Mouse (Mus musculus): ENCODE data around the gene Col7a1. TPM values are rescaled to one million over a fixed set of nuclear protein-coding genes. Genes with fewer than 3 reads are reported as not detected.
A peak's percentile ranks its signal among the peaks of the same experiment; 100 is the strongest.

Col7a1 gene
- polyA plus RNA-seq, 1 experiment from 2014 or later: 0.31 TPM

- 84% methylated on average over 13 of the region's 13 CpGs for WGBS (ENCODE audit: insufficient replicate concordance)
- Histone ChIP-seq H3K27ac (no peak overlapping the region), H3K4me1 (peaks cover 12% of the 10 kb centered on the region; the same call in 1 of the 2 replicates), H3K4me3 (no peak overlapping the region), H3K9ac (no peak overlapping the region), H3K4me2 (no peak overlapping the region), H3K27me3 (replicated peaks) (peaks cover 25% of the 10 kb centered on the region), H3K36me3 (peaks cover 66% of the 10 kb centered on the region), H3K9me3 (replicated peaks) (no peaks in the 10 kb centered on the region)
- ATAC-seq: no peak
Measured at GRCm38 (mm10) chr9:108949231-108949966, 4.0 kb upstream of the Col7a1 start.

- WGBS (ENCODE audit: insufficient replicate concordance): 88% methylated on average over 9 of the region's 9 CpGs
- ATAC-seq: no peak
- no peak overlapping the region for H3K27ac ChIP-seq
Measured at GRCm38 (mm10) chr9:108949967-108950728, 3.2 kb upstream of the Col7a1 start.

DNA sequence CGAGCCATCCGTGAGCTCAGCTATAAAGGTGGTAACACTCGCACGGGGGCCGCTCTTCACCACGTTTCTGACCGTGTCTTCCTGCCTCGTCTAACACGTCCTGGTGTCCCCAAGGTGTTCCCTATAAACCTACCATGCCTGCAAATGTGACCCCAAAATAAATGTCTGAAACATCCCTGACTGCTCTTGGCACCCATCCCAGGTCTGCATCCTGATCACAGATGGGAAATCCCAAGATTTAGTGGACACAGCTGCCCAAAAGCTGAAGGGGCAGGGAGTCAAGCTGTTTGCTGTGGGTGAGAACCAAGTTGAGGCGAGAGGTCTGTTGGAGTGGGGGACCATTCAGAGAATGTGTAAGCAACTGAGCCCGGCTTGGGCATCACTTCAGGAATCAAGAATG, 1.9 kb downstream of the Col7a1 start:
- no peak overlapping the region for H3K4me2 ChIP-seq
- H3K9me3 ChIP-seq (replicated peaks): no peaks in the 10 kb centered on the region
- peaks cover 49% of the 10 kb centered on the region for H3K27me3 ChIP-seq (replicated peaks)
- WGBS (ENCODE audit: insufficient replicate concordance): 76% methylated on average over 11 of the region's 11 CpGs
- no peak overlapping the region for H3K4me3 ChIP-seq
- H3K4me1 ChIP-seq: no peaks in the 10 kb centered on the region
- peaks cover 7% of the 10 kb centered on the region for H3K36me3 ChIP-seq
- H3K9ac ChIP-seq: no peak overlapping the region
- no peak overlapping the region for H3K27ac ChIP-seq
- ATAC-seq: no peak

More at GRCm38 (mm10) chr9:108949967-108950728, 3.2 kb upstream of the Col7a1 start:
- H3K9me3 ChIP-seq (replicated peaks): no peaks in the 10 kb centered on the region
- H3K9ac ChIP-seq: no peak overlapping the region
- H3K36me3 ChIP-seq: peaks cover 58% of the 10 kb centered on the region
- H3K4me1 ChIP-seq: peaks cover 4% of the 10 kb centered on the region; the same call in 1 of the 2 replicates
- no peak overlapping the region for H3K4me2 ChIP-seq
- H3K27me3 ChIP-seq (replicated peaks): peaks cover 33% of the 10 kb centered on the region
- no peak overlapping the region for H3K4me3 ChIP-seq

DNA sequence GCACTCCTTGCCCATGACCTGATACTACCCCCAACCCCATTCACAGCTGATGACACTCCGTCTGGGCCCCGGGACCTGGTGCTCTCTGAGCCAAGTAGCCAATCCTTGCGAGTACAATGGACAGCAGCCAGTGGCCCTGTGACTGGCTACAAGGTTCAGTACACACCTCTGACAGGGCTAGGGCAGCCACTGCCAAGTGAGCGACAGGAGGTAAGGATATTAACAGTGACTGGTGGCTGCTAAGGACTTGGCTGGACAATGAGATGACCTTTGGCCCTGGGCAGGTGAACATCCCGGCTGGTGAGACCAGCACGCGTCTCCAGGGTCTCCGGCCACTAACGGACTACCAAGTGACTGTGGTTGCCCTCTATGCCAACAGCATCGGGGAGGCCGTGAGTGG, 2.5 kb downstream of the Col7a1 start:
- Histone ChIP-seq H3K27me3 (replicated peaks) (peaks cover 49% of the 10 kb centered on the region), H3K27ac (no peak overlapping the region), H3K9me3 (replicated peaks) (no peaks in the 10 kb centered on the region), H3K4me2 (no peak overlapping the region), H3K9ac (no peak overlapping the region), H3K4me1 (no peaks in the 10 kb centered on the region), H3K36me3 (peaks cover 1% of the 10 kb centered on the region; the same call in 1 of the 2 replicates), H3K4me3 (no peak overlapping the region)
- ATAC-seq: no peak
- WGBS (ENCODE audit: insufficient replicate concordance): 85% methylated on average over 11 of the region's 11 CpGs

GRCm38 (mm10) chr9:108963577-108963976, 10.2 kb downstream of the Col7a1 start:
- Histone ChIP-seq H3K36me3 (no peaks in the 10 kb centered on the region), H3K9ac (no peak overlapping the region), H3K4me1 (peaks cover 7% of the 10 kb centered on the region), H3K4me3 (no peak overlapping the region), H3K4me2 (no peak overlapping the region), H3K27me3 (replicated peaks) (no peaks in the 10 kb centered on the region; the same call in 1 of the 2 replicates), H3K9me3 (replicated peaks) (no peaks in the 10 kb centered on the region), H3K27ac (no peak overlapping the region)
- ATAC-seq: no peak
- WGBS (ENCODE audit: insufficient replicate concordance): 72% methylated on average over 3 of the region's 3 CpGs

DNA sequence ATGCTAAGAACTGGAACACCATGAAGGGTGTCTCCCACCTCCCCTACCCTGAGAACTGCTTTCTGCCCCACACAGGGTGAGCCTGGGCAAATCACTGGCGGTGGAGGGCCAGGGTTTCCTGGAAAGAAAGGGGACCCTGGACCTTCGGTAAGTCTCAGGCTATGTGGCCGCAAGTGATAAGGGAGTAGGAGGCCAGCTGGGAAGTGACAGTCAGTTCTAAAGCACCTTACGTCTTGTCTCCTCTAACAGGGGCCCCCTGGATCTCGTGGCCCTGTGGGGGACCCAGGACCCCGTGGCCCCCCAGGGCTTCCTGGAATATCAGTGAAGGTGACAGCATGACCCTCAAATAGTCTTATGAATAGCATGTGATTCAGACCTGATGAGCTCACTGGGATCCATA, 11.0 kb downstream of the Col7a1 start:
- H3K4me1 ChIP-seq: peaks cover 7% of the 10 kb centered on the region
- no peak for ATAC-seq
- WGBS (ENCODE audit: insufficient replicate concordance): 33% methylated on average over 6 of the region's 6 CpGs
- H3K4me3 ChIP-seq: no peak overlapping the region
- no peaks in the 10 kb centered on the region for H3K36me3 ChIP-seq
- H3K9ac ChIP-seq: no peak overlapping the region
- no peak overlapping the region for H3K27ac ChIP-seq
- H3K9me3 ChIP-seq (replicated peaks): no peaks in the 10 kb centered on the region
- H3K4me2 ChIP-seq: no peak overlapping the region
- no peaks in the 10 kb centered on the region; the same call in 1 of the 2 replicates for H3K27me3 ChIP-seq (replicated peaks)

DNA sequence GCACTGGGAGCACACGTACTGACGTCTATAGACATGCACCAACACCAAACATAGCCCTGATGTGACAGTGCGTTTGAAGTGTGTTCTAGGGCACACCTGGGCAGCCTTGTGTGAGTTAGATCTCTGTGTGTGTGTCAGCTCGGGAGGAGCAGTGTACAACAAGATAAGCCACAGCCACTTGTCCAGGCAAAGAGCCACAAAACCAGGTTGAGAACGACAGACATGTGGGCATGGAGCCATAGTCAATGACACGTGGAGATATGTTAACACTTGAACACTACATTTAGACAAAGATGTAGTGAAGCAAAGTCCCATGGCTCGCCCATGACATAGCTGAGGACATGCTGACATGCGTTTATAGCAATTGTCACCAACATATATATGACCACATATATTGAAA, 17.2 kb downstream of the Col7a1 start:
- Histone ChIP-seq H3K4me3 (no peak overlapping the region), H3K9me3 (replicated peaks) (no peaks in the 10 kb centered on the region), H3K27ac (no peak overlapping the region), H3K27me3 (replicated peaks) (no peaks in the 10 kb centered on the region; the same call in 1 of the 2 replicates), H3K36me3 (no peaks in the 10 kb centered on the region), H3K4me1 (no peaks in the 10 kb centered on the region), H3K4me2 (no peak overlapping the region), H3K9ac (no peak overlapping the region)
- no peak for ATAC-seq
- 56% methylated on average over 8 of the region's 8 CpGs for WGBS (ENCODE audit: insufficient replicate concordance)

- WGBS (ENCODE audit: insufficient replicate concordance): 56% methylated on average over 9 of the region's 9 CpGs
- Histone ChIP-seq H3K27ac (no peak overlapping the region), H3K9me3 (replicated peaks) (no peaks in the 10 kb centered on the region), H3K36me3 (no peaks in the 10 kb centered on the region), H3K27me3 (replicated peaks) (0 out of 2 replicates have a peak, but pooled peaks cover 3% of the 10 kb centered on the region), H3K9ac (no peak overlapping the region), H3K4me3 (no peak overlapping the region), H3K4me2 (no peak overlapping the region), H3K4me1 (no peaks in the 10 kb centered on the region)
- ATAC-seq: no peak
Measured at GRCm38 (mm10) chr9:108976483-108976882, 23.1 kb downstream of the Col7a1 start.

GRCm38 (mm10) chr9:108977966-108978365, 24.6 kb downstream of the Col7a1 start:
- no peaks in the 10 kb centered on the region for H3K9me3 ChIP-seq (replicated peaks)
- H3K36me3 ChIP-seq: no peaks in the 10 kb centered on the region
- no peak overlapping the region for H3K4me3 ChIP-seq
- no peak for ATAC-seq
- no peak overlapping the region for H3K9ac ChIP-seq
- H3K4me2 ChIP-seq: no peak overlapping the region
- peaks cover 9% of the 10 kb centered on the region for H3K27me3 ChIP-seq (replicated peaks)
- 56% methylated on average over 7 of the region's 7 CpGs for WGBS (ENCODE audit: insufficient replicate concordance)
- H3K27ac ChIP-seq: no peak overlapping the region
- H3K4me1 ChIP-seq: peaks cover 10% of the 10 kb centered on the region

DNA sequence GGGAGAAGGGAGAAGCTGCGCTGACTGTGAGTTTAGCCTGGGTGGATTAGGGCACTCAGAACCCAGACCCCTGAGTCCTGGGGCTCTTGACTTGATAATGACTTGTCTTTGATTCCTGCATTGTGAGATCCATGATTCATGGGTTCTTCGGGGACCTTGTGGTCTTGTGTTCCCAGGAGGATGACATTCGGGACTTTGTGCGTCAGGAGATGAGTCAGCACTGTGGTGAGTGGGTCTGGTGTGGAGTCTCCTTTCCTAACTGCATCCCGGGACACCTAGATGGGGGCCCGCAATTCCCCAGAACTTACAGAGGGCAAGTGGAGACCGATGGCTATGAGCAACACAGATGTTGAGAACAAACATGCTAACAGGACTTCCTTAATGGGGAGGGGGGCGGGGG, 29.1 kb downstream of the Col7a1 start:
- peak overlapping the region; percentile 56; the same call in 1 of the 2 replicates for H3K4me2 ChIP-seq
- peaks cover 29% of the 10 kb centered on the region for H3K4me1 ChIP-seq
- no peaks in the 10 kb centered on the region for H3K36me3 ChIP-seq
- H3K9ac ChIP-seq: peak overlapping the region; percentile 35; the same call in 1 of the 2 replicates
- WGBS (ENCODE audit: insufficient replicate concordance): 56% methylated on average over 8 of the region's 8 CpGs
- no peak for ATAC-seq
- no peak overlapping the region for H3K4me3 ChIP-seq
- H3K27me3 ChIP-seq (replicated peaks): peaks cover 25% of the 10 kb centered on the region
- peak overlapping the region; percentile 51 for H3K27ac ChIP-seq
- no peaks in the 10 kb centered on the region for H3K9me3 ChIP-seq (replicated peaks)

DNA sequence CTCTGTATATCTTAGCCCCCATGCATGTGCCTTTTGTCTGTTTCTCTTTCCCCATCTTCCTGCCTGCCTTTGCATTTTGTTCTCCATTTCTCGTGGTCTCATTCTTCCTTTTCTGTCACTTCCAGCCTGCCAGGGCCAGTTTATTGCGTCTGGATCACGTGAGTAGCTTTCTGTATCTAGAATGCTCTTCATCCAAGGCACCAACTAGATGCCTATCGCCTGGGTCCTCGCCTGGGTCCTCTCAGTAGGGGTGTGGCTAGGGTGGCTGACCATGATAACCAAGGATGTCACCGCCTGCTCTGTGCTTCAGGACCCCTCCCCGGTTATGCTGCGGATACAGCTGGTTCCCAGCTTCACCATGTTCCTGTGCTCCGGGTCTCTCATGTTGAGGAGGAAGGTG, 29.8 kb downstream of the Col7a1 start:
- peaks cover 25% of the 10 kb centered on the region for H3K27me3 ChIP-seq (replicated peaks)
- ATAC-seq: peak; percentile 83
- H3K9ac ChIP-seq: peak overlapping the region; percentile 35; the same call in 1 of the 2 replicates
- H3K4me2 ChIP-seq: peak overlapping the region; percentile 56
- H3K4me3 ChIP-seq: peak overlapping the region; percentile 15; the same call in 1 of the 2 replicates
- WGBS (ENCODE audit: insufficient replicate concordance): 33% methylated on average over 9 of the region's 9 CpGs
- no peaks in the 10 kb centered on the region for H3K36me3 ChIP-seq
- peak overlapping the region; percentile 51 for H3K27ac ChIP-seq
- no peaks in the 10 kb centered on the region for H3K9me3 ChIP-seq (replicated peaks)
- peaks cover 36% of the 10 kb centered on the region for H3K4me1 ChIP-seq

GRCm38 (mm10) chr9:108985710-108986109, 32.3 kb downstream of the Col7a1 start, which contains the start of gene Ucn2:
Gene Ucn2 (plus strand): TSS chr9:108986010.
- Histone ChIP-seq H3K27ac (no peak within 1 kb of the TSS), H3K27me3 (replicated peaks) (peaks cover 22% of the 10 kb centered on the region), H3K4me3 (no peak within 1 kb of the TSS), H3K9ac (no peak within 1 kb of the TSS), H3K4me2 (no peak within 1 kb of the TSS), H3K9me3 (replicated peaks) (no peaks in the 10 kb centered on the region), H3K4me1 (peaks cover 61% of the 10 kb centered on the region), H3K36me3 (no peaks in the 10 kb centered on the region)
- 63% methylated on average over 4 of the region's 4 CpGs for WGBS (ENCODE audit: insufficient replicate concordance)
- ATAC-seq: no peak

Measured in liver, embryonic 12.5 days (tissue).